Mouse (Mus musculus): ENCODE data around the gene Lsm4. TPM values are rescaled to one million over a fixed set of nuclear protein-coding genes. Genes with fewer than 3 reads are reported as not detected.

Gene Lsm4
- polyA plus RNA-seq, 1 experiment from 2014 or later, result 147 TPM

GRCm38 (mm10) chr8:70689892-70690390 lies 16.9 kb downstream of the Lsm4 start:
- 62% methylated on average over 5 of the region's 5 CpGs for WGBS
- H3K9me3 ChIP-seq (ENCODE audit: control insufficient read depth, low read length), result no peaks in the 10 kb centered on the region
- no peak overlapping the region for H3K27ac ChIP-seq (replicated peaks)
- no peak overlapping the region for H3K9ac ChIP-seq (ENCODE audit: low read length)
- no peak overlapping the region for H3K4me3 ChIP-seq (ENCODE audit: low read depth, low read length)
- peaks cover 9% of the 10 kb centered on the region; the same call in 1 of the 2 replicates for H3K4me1 ChIP-seq (replicated peaks; ENCODE audit: control insufficient read depth, insufficient read depth)
- no peak for DNase-seq (ENCODE audit: low spot score)
- H3K4me2 ChIP-seq (replicated peaks; ENCODE audit: low read depth), result no peak overlapping the region
- TF ChIP-seq CTCF (IDR thresholded peaks at IDR 0.05; ENCODE audit: low read depth) (no peak), EP300 (optimal IDR thresholded peaks at IDR 0.05) (no peak)
- no peaks in the 10 kb centered on the region for H3K27me3 ChIP-seq (ENCODE audit: control insufficient read depth, insufficient read depth, low read length)
- no peak for ATAC-seq (ENCODE audit: low FRiP score, low TSS enrichment)
- H3K36me3 ChIP-seq (ENCODE audit: control insufficient read depth, insufficient read depth, low read length), result no peaks in the 10 kb centered on the region

- no peak overlapping the region for H3K27ac ChIP-seq (replicated peaks)
- ATAC-seq (ENCODE audit: low FRiP score, low TSS enrichment), result no peak
- no peaks in the 10 kb centered on the region for H3K9me3 ChIP-seq (ENCODE audit: control insufficient read depth, low read length)
- no peaks in the 10 kb centered on the region for H3K27me3 ChIP-seq (ENCODE audit: control insufficient read depth, insufficient read depth, low read length)
- H3K4me1 ChIP-seq (replicated peaks; ENCODE audit: control insufficient read depth, insufficient read depth), result peaks cover 15% of the 10 kb centered on the region
- DNase-seq (ENCODE audit: low spot score), result no peak
- TF ChIP-seq EP300 (optimal IDR thresholded peaks at IDR 0.05), result no peak
- no peak for TF ChIP-seq CTCF (IDR thresholded peaks at IDR 0.05; ENCODE audit: low read depth)
- no peak overlapping the region for H3K9ac ChIP-seq (ENCODE audit: low read length)
- 69% methylated on average over 4 of the region's 4 CpGs for WGBS
- no peaks in the 10 kb centered on the region for H3K36me3 ChIP-seq (ENCODE audit: control insufficient read depth, insufficient read depth, low read length)
- peak overlapping the region; percentile 50 for H3K4me2 ChIP-seq (replicated peaks; ENCODE audit: low read depth)
- no peak overlapping the region for H3K4me3 ChIP-seq (ENCODE audit: low read depth, low read length)
These were observed 18.2 kb downstream of the Lsm4 start for GRCm38 (mm10) chr8:70691230-70691629.

GRCm38 (mm10) chr8:70691727-70692231 lies 18.7 kb downstream of the Lsm4 start:
- no peaks in the 10 kb centered on the region for H3K36me3 ChIP-seq (ENCODE audit: control insufficient read depth, insufficient read depth, low read length)
- H3K27me3 ChIP-seq (ENCODE audit: control insufficient read depth, insufficient read depth, low read length), result no peaks in the 10 kb centered on the region
- 5% methylated on average over 19 of the region's 20 CpGs for WGBS
- ATAC-seq (ENCODE audit: low FRiP score, low TSS enrichment) (0 out of 2 replicates have a peak, but pooled peaks have one; percentile 27), DNase-seq (ENCODE audit: low spot score) (no peak)
- no peak overlapping the region for H3K27ac ChIP-seq (replicated peaks)
- peak overlapping the region; percentile 15; the same call in 1 of the 2 replicates for H3K4me3 ChIP-seq (ENCODE audit: low read depth, low read length)
- no peaks in the 10 kb centered on the region for H3K9me3 ChIP-seq (ENCODE audit: control insufficient read depth, low read length)
- H3K9ac ChIP-seq (ENCODE audit: low read length), result peak overlapping the region; percentile 51
- peaks cover 16% of the 10 kb centered on the region for H3K4me1 ChIP-seq (replicated peaks; ENCODE audit: control insufficient read depth, insufficient read depth)
- H3K4me2 ChIP-seq (replicated peaks; ENCODE audit: low read depth), result peak overlapping the region; percentile 50
- TF ChIP-seq EP300 (optimal IDR thresholded peaks at IDR 0.05), result no peak
- TF ChIP-seq CTCF (IDR thresholded peaks at IDR 0.05; ENCODE audit: low read depth), result no peak

- 62% methylated on average over 5 of the region's 5 CpGs for WGBS
- no peak overlapping the region for H3K9ac ChIP-seq (ENCODE audit: low read length)
- TF ChIP-seq EP300 (optimal IDR thresholded peaks at IDR 0.05) (no peak), CTCF (IDR thresholded peaks at IDR 0.05; ENCODE audit: low read depth) (no peak)
- no peak overlapping the region for H3K4me3 ChIP-seq (ENCODE audit: low read depth, low read length)
- no peak for ATAC-seq (ENCODE audit: low FRiP score, low TSS enrichment)
- no peak overlapping the region for H3K27ac ChIP-seq (replicated peaks)
- H3K4me1 ChIP-seq (replicated peaks; ENCODE audit: control insufficient read depth, insufficient read depth), result peaks cover 21% of the 10 kb centered on the region
- no peak overlapping the region for H3K4me2 ChIP-seq (replicated peaks; ENCODE audit: low read depth)
- H3K9me3 ChIP-seq (ENCODE audit: control insufficient read depth, low read length), result no peaks in the 10 kb centered on the region
- no peaks in the 10 kb centered on the region for H3K27me3 ChIP-seq (ENCODE audit: control insufficient read depth, insufficient read depth, low read length)
- DNase-seq (ENCODE audit: low spot score), result no peak
- H3K36me3 ChIP-seq (ENCODE audit: control insufficient read depth, insufficient read depth, low read length), result no peaks in the 10 kb centered on the region
These were observed 20.6 kb downstream of the Lsm4 start for GRCm38 (mm10) chr8:70693636-70694035.

GRCm38 (mm10) chr8:70695318-70696018 lies 22.4 kb downstream of the Lsm4 start:
- no peak overlapping the region for H3K4me3 ChIP-seq (ENCODE audit: low read depth, low read length)
- peak overlapping the region; percentile 23; the same call in 1 of the 2 replicates for H3K9ac ChIP-seq (ENCODE audit: low read length)
- H3K27ac ChIP-seq (replicated peaks), result peak overlapping the region; percentile 100
- TF ChIP-seq CTCF (IDR thresholded peaks at IDR 0.05; ENCODE audit: low read depth) (no peak), EP300 (optimal IDR thresholded peaks at IDR 0.05) (peak; percentile 35)
- no peaks in the 10 kb centered on the region for H3K9me3 ChIP-seq (ENCODE audit: control insufficient read depth, low read length)
- H3K27me3 ChIP-seq (ENCODE audit: control insufficient read depth, insufficient read depth, low read length), result no peaks in the 10 kb centered on the region
- H3K36me3 ChIP-seq (ENCODE audit: control insufficient read depth, insufficient read depth, low read length), result no peaks in the 10 kb centered on the region
- H3K4me1 ChIP-seq (replicated peaks; ENCODE audit: control insufficient read depth, insufficient read depth), result peaks cover 21% of the 10 kb centered on the region
- DNase-seq (ENCODE audit: low spot score), result peak; percentile 89
- WGBS, result 25% methylated on average over 32 of the region's 32 CpGs
- ATAC-seq (ENCODE audit: low FRiP score, low TSS enrichment), result no peak
- H3K4me2 ChIP-seq (replicated peaks; ENCODE audit: low read depth), result peak overlapping the region; percentile 27; the same call in 1 of the 2 replicates
